Mouse (Mus musculus): ENCODE results near the gene Alx3. TPM values are rescaled to one million over a fixed set of nuclear protein-coding genes. Genes with fewer than 3 reads are reported as not detected.
A peak's percentile ranks its signal among the peaks of the same experiment; 100 is the strongest.

Gene Alx3
- polyA plus RNA-seq, 1 experiment from 2014 or later: 8.7 TPM

GRCm38 (mm10) chr3:107611394-107611793 lies 16.6 kb downstream of the Alx3 start:
- no peak for ATAC-seq (ENCODE audit: low FRiP score)
- no peak overlapping the region for H3K4me3 ChIP-seq (replicated peaks)
- WGBS: 77% methylated on average over 4 of the region's 4 CpGs
- no peak overlapping the region for H3K9ac ChIP-seq
- no peaks in the 10 kb centered on the region for H3K4me1 ChIP-seq
- no peaks in the 10 kb centered on the region for H3K27me3 ChIP-seq
- H3K4me2 ChIP-seq: no peak overlapping the region
- H3K27ac ChIP-seq: no peak overlapping the region
- H3K36me3 ChIP-seq (replicated peaks): peaks cover 59% of the 10 kb centered on the region
- no peaks in the 10 kb centered on the region for H3K9me3 ChIP-seq

GRCm38 (mm10) chr3:107612902-107613525 lies 18.2 kb downstream of the Alx3 start:
- H3K27ac ChIP-seq: no peak overlapping the region
- no peaks in the 10 kb centered on the region for H3K9me3 ChIP-seq
- H3K27me3 ChIP-seq: no peaks in the 10 kb centered on the region
- no peak overlapping the region for H3K4me2 ChIP-seq
- WGBS: 89% methylated on average over 11 of the region's 11 CpGs
- H3K36me3 ChIP-seq (replicated peaks): peaks cover 76% of the 10 kb centered on the region
- ATAC-seq (ENCODE audit: low FRiP score): peak; percentile 50
- no peak overlapping the region for H3K9ac ChIP-seq
- H3K4me1 ChIP-seq: no peaks in the 10 kb centered on the region
- no peak overlapping the region for H3K4me3 ChIP-seq (replicated peaks)

- no peaks in the 10 kb centered on the region for H3K9me3 ChIP-seq
- no peaks in the 10 kb centered on the region for H3K27me3 ChIP-seq
- 94% methylated on average over 3 of the region's 3 CpGs for WGBS
- H3K9ac ChIP-seq: no peak overlapping the region
- H3K27ac ChIP-seq: no peak overlapping the region
- no peaks in the 10 kb centered on the region for H3K4me1 ChIP-seq
- no peak for ATAC-seq (ENCODE audit: low FRiP score)
- H3K36me3 ChIP-seq (replicated peaks): peaks cover 96% of the 10 kb centered on the region
- H3K4me2 ChIP-seq: no peak overlapping the region
- no peak overlapping the region for H3K4me3 ChIP-seq (replicated peaks)
Measured at GRCm38 (mm10) chr3:107617800-107618199, 23.0 kb downstream of the Alx3 start.

GRCm38 (mm10) chr3:107619911-107620310 lies 25.1 kb downstream of the Alx3 start:
- H3K27me3 ChIP-seq: no peaks in the 10 kb centered on the region
- peaks cover 96% of the 10 kb centered on the region for H3K36me3 ChIP-seq (replicated peaks)
- H3K27ac ChIP-seq: no peak overlapping the region
- H3K4me1 ChIP-seq: no peaks in the 10 kb centered on the region
- 89% methylated on average over 6 of the region's 6 CpGs for whole genome bisulfite sequencing
- H3K4me3 ChIP-seq (replicated peaks): no peak overlapping the region
- no peak overlapping the region for H3K4me2 ChIP-seq
- no peak for ATAC-seq (ENCODE audit: low FRiP score)
- no peak overlapping the region for H3K9ac ChIP-seq
- no peaks in the 10 kb centered on the region for H3K9me3 ChIP-seq

- H3K9me3 ChIP-seq: no peaks in the 10 kb centered on the region
- no peak overlapping the region for H3K4me3 ChIP-seq (replicated peaks)
- ATAC-seq (ENCODE audit: low FRiP score): no peak
- H3K4me2 ChIP-seq: no peak overlapping the region
- 91% methylated on average over 21 of the region's 21 CpGs for WGBS
- H3K27me3 ChIP-seq: no peaks in the 10 kb centered on the region
- peaks cover 96% of the 10 kb centered on the region for H3K36me3 ChIP-seq (replicated peaks)
- H3K4me1 ChIP-seq: no peaks in the 10 kb centered on the region
- H3K9ac ChIP-seq: no peak overlapping the region
- H3K27ac ChIP-seq: no peak overlapping the region
Measured at GRCm38 (mm10) chr3:107621286-107622075, 26.6 kb downstream of the Alx3 start.

- Histone ChIP-seq H3K4me3 (replicated peaks) (no peak overlapping the region), H3K9me3 (no peaks in the 10 kb centered on the region), H3K4me2 (no peak overlapping the region), H3K4me1 (no peaks in the 10 kb centered on the region), H3K9ac (no peak overlapping the region), H3K27ac (no peak overlapping the region), H3K27me3 (no peaks in the 10 kb centered on the region), H3K36me3 (replicated peaks) (peaks cover 96% of the 10 kb centered on the region)
- no peak for ATAC-seq (ENCODE audit: low FRiP score)
- WGBS: 97% methylated on average over 7 of the region's 7 CpGs
Measured at GRCm38 (mm10) chr3:107622537-107622936, 27.7 kb downstream of the Alx3 start.

- no peak overlapping the region for H3K4me3 ChIP-seq (replicated peaks)
- peaks cover 7% of the 10 kb centered on the region for H3K4me1 ChIP-seq
- peaks cover 91% of the 10 kb centered on the region for H3K36me3 ChIP-seq (replicated peaks)
- WGBS: 95% methylated on average over 8 of the region's 8 CpGs
- no peaks in the 10 kb centered on the region for H3K27me3 ChIP-seq
- H3K9me3 ChIP-seq: no peaks in the 10 kb centered on the region
- ATAC-seq (ENCODE audit: low FRiP score): no peak
- H3K27ac ChIP-seq: no peak overlapping the region
- no peak overlapping the region for H3K4me2 ChIP-seq
- no peak overlapping the region for H3K9ac ChIP-seq
Measured at GRCm38 (mm10) chr3:107624424-107624823, 29.6 kb downstream of the Alx3 start.

- ATAC-seq (ENCODE audit: low FRiP score): no peak
- no peaks in the 10 kb centered on the region for H3K9me3 ChIP-seq
- peaks cover 86% of the 10 kb centered on the region for H3K36me3 ChIP-seq (replicated peaks)
- no peak overlapping the region for H3K9ac ChIP-seq
- no peak overlapping the region for H3K4me2 ChIP-seq
- 95% methylated on average over 8 of the region's 8 CpGs for WGBS
- H3K4me3 ChIP-seq (replicated peaks): no peak overlapping the region
- peaks cover 18% of the 10 kb centered on the region for H3K4me1 ChIP-seq
- H3K27ac ChIP-seq: no peak overlapping the region
- H3K27me3 ChIP-seq: no peaks in the 10 kb centered on the region
Measured at GRCm38 (mm10) chr3:107625536-107625935, 30.7 kb downstream of the Alx3 start.

- Histone ChIP-seq H3K27me3 (no peaks in the 10 kb centered on the region), H3K36me3 (replicated peaks) (peaks cover 74% of the 10 kb centered on the region), H3K4me3 (replicated peaks) (no peak overlapping the region), H3K9me3 (no peaks in the 10 kb centered on the region), H3K4me1 (peaks cover 20% of the 10 kb centered on the region), H3K27ac (no peak overlapping the region), H3K4me2 (no peak overlapping the region), H3K9ac (no peak overlapping the region)
- 94% methylated on average over 8 of the region's 8 CpGs for WGBS
- no peak for ATAC-seq (ENCODE audit: low FRiP score)
Measured at GRCm38 (mm10) chr3:107626751-107627150, 31.9 kb downstream of the Alx3 start.

GRCm38 (mm10) chr3:107627641-107628040 lies 32.8 kb downstream of the Alx3 start:
- peaks cover 26% of the 10 kb centered on the region for H3K4me1 ChIP-seq
- peaks cover 65% of the 10 kb centered on the region for H3K36me3 ChIP-seq (replicated peaks)
- H3K9me3 ChIP-seq: no peaks in the 10 kb centered on the region
- no peaks in the 10 kb centered on the region for H3K27me3 ChIP-seq
- ATAC-seq (ENCODE audit: low FRiP score): no peak
- no peak overlapping the region for H3K27ac ChIP-seq
- WGBS: 88% methylated on average over 7 of the region's 7 CpGs
- H3K4me3 ChIP-seq (replicated peaks): no peak overlapping the region
- H3K9ac ChIP-seq: no peak overlapping the region
- H3K4me2 ChIP-seq: no peak overlapping the region

- H3K4me1 ChIP-seq: peaks cover 26% of the 10 kb centered on the region
- no peak overlapping the region for H3K4me3 ChIP-seq (replicated peaks)
- H3K27ac ChIP-seq: no peak overlapping the region
- no peak overlapping the region for H3K4me2 ChIP-seq
- H3K9ac ChIP-seq: no peak overlapping the region
- no peaks in the 10 kb centered on the region for H3K9me3 ChIP-seq
- H3K27me3 ChIP-seq: no peaks in the 10 kb centered on the region
- WGBS: 94% methylated on average over 2 of the region's 2 CpGs
- ATAC-seq (ENCODE audit: low FRiP score): no peak
- H3K36me3 ChIP-seq (replicated peaks): peaks cover 56% of the 10 kb centered on the region
Measured at GRCm38 (mm10) chr3:107628551-107628950, 33.7 kb downstream of the Alx3 start.

- no peaks in the 10 kb centered on the region for H3K27me3 ChIP-seq
- WGBS: 92% methylated on average over 4 of the region's 4 CpGs
- H3K9ac ChIP-seq: no peak overlapping the region
- peaks cover 26% of the 10 kb centered on the region for H3K4me1 ChIP-seq
- no peak overlapping the region for H3K4me3 ChIP-seq (replicated peaks)
- H3K36me3 ChIP-seq (replicated peaks): peaks cover 48% of the 10 kb centered on the region
- H3K27ac ChIP-seq: no peak overlapping the region
- ATAC-seq (ENCODE audit: low FRiP score): no peak
- no peaks in the 10 kb centered on the region for H3K9me3 ChIP-seq
- 0 out of 2 replicates have a peak overlapping the region, but pooled peaks have one; percentile 67 for H3K4me2 ChIP-seq
Measured at GRCm38 (mm10) chr3:107629411-107629810, 34.6 kb downstream of the Alx3 start.
